Mouse (Mus musculus) megakaryocyte, embryonic 14.5 days (primary cell): ENCODE measurements at regions not wholly inside any gene's neighbourhood (a gene's known extent, or its start where the extent isn't known, plus 50 kb on each side); places are given as distances from the start of the nearest gene placed in this dataset.

ENCODE experiments used
- H3K27me3 ChIP-seq: replicated peaks from 2 replicates; pipeline ENCODE3; 2012; ENCODE audit warnings: inconsistent platforms
- H3K36me3 ChIP-seq: replicated peaks from 2 replicates; pipeline ENCODE3; 2012; ENCODE audit warnings: low read length, inconsistent platforms, mixed read lengths
- H3K4me1 ChIP-seq: 2 replicates; pipeline ENCODE4 v1.6.1; 2012; ENCODE audit warnings: inconsistent platforms
- H3K4me3 ChIP-seq: replicated peaks from 2 replicates; pipeline ENCODE3; 2012; ENCODE audit warnings: moderate library complexity, mild to moderate bottlenecking, inconsistent platforms
- H3K9me3 ChIP-seq: 2 replicates; pipeline ENCODE4 v1.6.1; 2012; ENCODE audit warnings: inconsistent platforms
- FLI1 ChIP-seq: IDR thresholded peaks from 2 replicates; pipeline ENCODE4 v1.6.1; 2012; ENCODE audit warnings: low read length, inconsistent platforms, mixed read lengths
- GATA1 ChIP-seq: IDR thresholded peaks from 3 replicates; pipeline ENCODE4 v1.6.1; 2012; ENCODE audit warnings: mixed read lengths, low read length, inconsistent platforms, borderline replicate concordance

GRCm38 (mm10) chr6:143631581-143631980 is 464.6 kb downstream of the Etnk1 start:
- H3K9me3 ChIP-seq: peaks cover 9% of the 10 kb centered on the region; the same call in 1 of the 2 replicates
- H3K4me3 ChIP-seq: peak overlapping the region; percentile 53
- H3K36me3 ChIP-seq: no peaks in the 10 kb centered on the region

DNA sequence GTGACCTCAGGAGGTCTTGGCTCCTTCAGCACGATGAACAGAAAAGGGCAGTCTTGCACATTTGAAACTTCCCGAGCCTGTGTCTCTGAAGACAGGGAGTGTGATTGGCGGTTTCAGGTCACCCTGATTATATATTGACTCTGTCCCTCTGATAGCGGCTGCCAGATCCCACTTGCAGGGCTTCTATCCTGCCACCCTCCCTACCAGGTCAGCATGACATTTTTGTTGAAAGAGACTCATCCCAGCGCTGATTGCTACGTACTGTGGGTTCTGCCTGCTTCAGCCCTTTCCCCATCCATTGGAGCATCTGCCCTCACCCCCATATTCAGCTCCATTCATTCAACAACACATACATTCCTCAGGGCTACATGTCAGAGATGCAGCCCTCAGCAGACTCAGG is 466.7 kb downstream of the Etnk1 start:
- TF ChIP-seq GATA1: no peak
- no peak for TF ChIP-seq FLI1
- H3K9me3 ChIP-seq: peaks cover 9% of the 10 kb centered on the region; the same call in 1 of the 2 replicates
- no peaks in the 10 kb centered on the region; the same call in 1 of the 2 replicates for H3K4me1 ChIP-seq
- no peak overlapping the region for H3K4me3 ChIP-seq
- H3K36me3 ChIP-seq: no peaks in the 10 kb centered on the region
- no peaks in the 10 kb centered on the region for H3K27me3 ChIP-seq

More at GRCm38 (mm10) chr6:143631581-143631980, 464.6 kb downstream of the Etnk1 start:
- TF ChIP-seq GATA1 (no peak), FLI1 (no peak)
- Histone ChIP-seq H3K4me1 (no peaks in the 10 kb centered on the region; the same call in 1 of the 2 replicates), H3K27me3 (no peaks in the 10 kb centered on the region)

DNA sequence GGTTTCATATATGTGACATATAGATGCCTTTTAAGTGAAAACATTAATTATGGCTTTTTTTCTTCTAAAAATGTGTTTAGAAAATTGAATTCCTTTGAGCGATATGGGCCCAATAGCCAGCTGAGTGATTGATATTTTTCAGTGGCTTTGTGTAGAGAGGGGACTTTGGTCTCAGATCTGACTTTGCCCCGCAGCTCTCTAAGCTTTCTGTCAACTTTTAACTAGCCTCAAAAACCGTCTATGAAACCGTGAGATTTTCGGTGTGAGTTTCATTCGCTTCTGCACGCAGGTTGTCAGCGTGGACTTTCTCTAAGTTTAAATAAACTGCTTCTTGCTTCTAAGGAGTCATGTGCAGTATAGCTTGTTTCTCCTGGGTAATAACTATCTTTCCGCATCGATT is 467.3 kb downstream of the Etnk1 start:
- Histone ChIP-seq H3K36me3 (no peaks in the 10 kb centered on the region), H3K9me3 (peaks cover 9% of the 10 kb centered on the region; the same call in 1 of the 2 replicates), H3K27me3 (no peaks in the 10 kb centered on the region), H3K4me3 (no peak overlapping the region), H3K4me1 (no peaks in the 10 kb centered on the region; the same call in 1 of the 2 replicates)
- TF ChIP-seq FLI1 (no peak), GATA1 (no peak)

DNA sequence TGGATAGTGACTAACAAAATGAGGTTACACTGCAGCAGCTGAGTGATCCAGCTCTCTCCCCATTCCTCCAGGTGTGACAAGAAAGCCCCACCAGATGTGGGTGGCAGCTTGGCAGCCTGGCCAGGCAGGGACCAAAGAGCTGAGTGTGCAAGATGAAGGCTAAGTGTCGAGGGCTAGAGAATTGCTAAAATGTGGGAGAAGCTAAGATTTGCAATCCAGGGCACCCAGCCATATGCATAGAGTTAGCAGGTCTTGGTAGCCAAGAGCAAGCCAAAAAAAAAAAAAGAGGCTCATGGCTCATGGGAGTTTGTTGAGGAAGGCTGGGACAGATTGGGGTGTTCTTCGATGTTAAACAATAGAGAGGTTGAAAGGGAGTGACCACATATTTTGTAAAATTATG is 468.0 kb downstream of the Etnk1 start:
- TF ChIP-seq GATA1 (no peak), FLI1 (no peak)
- H3K36me3 ChIP-seq: no peaks in the 10 kb centered on the region
- H3K9me3 ChIP-seq: peaks cover 9% of the 10 kb centered on the region; the same call in 1 of the 2 replicates
- H3K4me3 ChIP-seq: no peak overlapping the region
- H3K27me3 ChIP-seq: no peaks in the 10 kb centered on the region
- H3K4me1 ChIP-seq: no peaks in the 10 kb centered on the region; the same call in 1 of the 2 replicates

DNA sequence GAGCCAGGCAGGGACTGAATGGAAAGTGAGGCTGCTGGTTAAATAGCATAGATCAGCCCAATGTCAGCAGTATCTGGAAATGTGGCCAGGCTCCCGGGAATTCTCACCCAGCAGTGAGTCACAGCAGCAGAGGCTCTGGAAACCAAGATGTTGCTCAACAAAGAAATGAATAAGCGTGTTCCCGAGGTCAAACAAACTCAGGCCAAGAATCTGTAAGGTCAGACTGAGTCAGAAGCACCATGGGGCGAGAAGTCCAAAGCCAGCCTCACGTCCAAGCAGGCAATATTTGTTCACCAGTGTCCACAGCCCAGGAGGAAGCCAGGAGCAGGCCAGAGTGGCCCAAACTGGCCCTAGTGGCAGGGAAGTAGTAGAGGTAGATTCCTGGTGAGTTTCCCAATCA is 473.6 kb downstream of the Etnk1 start:
- no peaks in the 10 kb centered on the region for H3K36me3 ChIP-seq
- H3K9me3 ChIP-seq: peaks cover 18% of the 10 kb centered on the region
- no peaks in the 10 kb centered on the region for H3K27me3 ChIP-seq
- no peak overlapping the region for H3K4me3 ChIP-seq
- H3K4me1 ChIP-seq: no peaks in the 10 kb centered on the region
- TF ChIP-seq FLI1 (no peak), GATA1 (no peak)

- no peak overlapping the region for H3K4me3 ChIP-seq
- TF ChIP-seq FLI1 (no peak), GATA1 (no peak)
- H3K4me1 ChIP-seq: no peaks in the 10 kb centered on the region
- H3K36me3 ChIP-seq: no peaks in the 10 kb centered on the region
- no peaks in the 10 kb centered on the region for H3K27me3 ChIP-seq
- peaks cover 11% of the 10 kb centered on the region for H3K9me3 ChIP-seq
Measured at GRCm38 (mm10) chr6:143642052-143642451, 475.0 kb downstream of the Etnk1 start.

GRCm38 (mm10) chr6:143645989-143646388 is 479.0 kb downstream of the Etnk1 start:
- TF ChIP-seq GATA1: no peak
- TF ChIP-seq FLI1: no peak
- H3K36me3 ChIP-seq: no peaks in the 10 kb centered on the region
- no peaks in the 10 kb centered on the region for H3K4me1 ChIP-seq
- peaks cover 11% of the 10 kb centered on the region for H3K9me3 ChIP-seq
- H3K4me3 ChIP-seq: no peak overlapping the region
- no peaks in the 10 kb centered on the region for H3K27me3 ChIP-seq

DNA sequence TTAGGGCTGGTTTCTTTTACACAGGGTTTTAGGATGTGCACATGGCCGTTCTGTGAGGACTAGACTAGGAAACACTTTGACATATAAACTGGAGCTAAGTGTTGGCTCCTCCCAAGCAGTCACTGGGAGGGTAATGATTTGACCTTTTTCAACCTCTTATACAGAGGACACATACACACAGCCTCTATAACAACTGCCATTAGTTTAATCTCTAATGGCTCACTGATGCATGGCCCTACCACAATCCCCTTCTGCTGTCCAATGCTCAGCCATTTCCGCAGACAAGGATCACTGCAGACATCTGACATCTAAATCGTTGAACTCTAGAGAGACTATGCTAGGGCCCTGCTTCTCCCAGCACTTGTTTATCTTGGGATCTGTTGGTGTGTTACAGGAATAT is 481.5 kb downstream of the Etnk1 start:
- no peaks in the 10 kb centered on the region for H3K27me3 ChIP-seq
- H3K36me3 ChIP-seq: no peaks in the 10 kb centered on the region
- TF ChIP-seq FLI1: no peak
- no peak for TF ChIP-seq GATA1
- peaks cover 11% of the 10 kb centered on the region for H3K9me3 ChIP-seq
- H3K4me1 ChIP-seq: no peaks in the 10 kb centered on the region
- H3K4me3 ChIP-seq: no peak overlapping the region

GRCm38 (mm10) chr6:143656576-143656975 is 489.6 kb downstream of the Etnk1 start:
- no peak overlapping the region for H3K4me3 ChIP-seq
- TF ChIP-seq FLI1: no peak
- no peak for TF ChIP-seq GATA1
- H3K27me3 ChIP-seq: no peaks in the 10 kb centered on the region
- H3K4me1 ChIP-seq: no peaks in the 10 kb centered on the region
- no peaks in the 10 kb centered on the region for H3K36me3 ChIP-seq
- H3K9me3 ChIP-seq: peaks cover 19% of the 10 kb centered on the region; the same call in 1 of the 2 replicates

- Histone ChIP-seq H3K9me3 (peaks cover 7% of the 10 kb centered on the region; the same call in 1 of the 2 replicates), H3K27me3 (no peaks in the 10 kb centered on the region), H3K4me3 (no peak overlapping the region), H3K4me1 (no peaks in the 10 kb centered on the region), H3K36me3 (no peaks in the 10 kb centered on the region)
- TF ChIP-seq FLI1: no peak
- no peak for TF ChIP-seq GATA1
Measured at GRCm38 (mm10) chr6:143660837-143661236, 493.8 kb downstream of the Etnk1 start.

- peaks cover 20% of the 10 kb centered on the region for H3K9me3 ChIP-seq
- no peak overlapping the region for H3K4me3 ChIP-seq
- no peaks in the 10 kb centered on the region for H3K27me3 ChIP-seq
- TF ChIP-seq FLI1: no peak
- no peak for TF ChIP-seq GATA1
- no peaks in the 10 kb centered on the region for H3K4me1 ChIP-seq
- no peaks in the 10 kb centered on the region for H3K36me3 ChIP-seq
Measured at GRCm38 (mm10) chr6:143663306-143663705, 496.3 kb downstream of the Etnk1 start.
